Mouse (Mus musculus) lung, adult 2 months (tissue): ENCODE data around the gene Nrros.

Experiments used
- CTCF ChIP-seq: fragments of 200-500 bp; IDR thresholded peaks from 2 replicates; pipeline ENCODE4 v1.5.1; 2011; ENCODE audit warnings: mild to moderate bottlenecking, low read length, control low read depth; ENCODE audit not compliant: insufficient read depth
- POLR2A ChIP-seq: fragments of 200-500 bp; IDR thresholded peaks from 2 replicates; pipeline ENCODE4 v1.6.1; 2011; ENCODE audit warnings: low read depth, mild to moderate bottlenecking, control low read depth, low read length, borderline replicate concordance; ENCODE audit errors: extremely low read depth

DNA sequence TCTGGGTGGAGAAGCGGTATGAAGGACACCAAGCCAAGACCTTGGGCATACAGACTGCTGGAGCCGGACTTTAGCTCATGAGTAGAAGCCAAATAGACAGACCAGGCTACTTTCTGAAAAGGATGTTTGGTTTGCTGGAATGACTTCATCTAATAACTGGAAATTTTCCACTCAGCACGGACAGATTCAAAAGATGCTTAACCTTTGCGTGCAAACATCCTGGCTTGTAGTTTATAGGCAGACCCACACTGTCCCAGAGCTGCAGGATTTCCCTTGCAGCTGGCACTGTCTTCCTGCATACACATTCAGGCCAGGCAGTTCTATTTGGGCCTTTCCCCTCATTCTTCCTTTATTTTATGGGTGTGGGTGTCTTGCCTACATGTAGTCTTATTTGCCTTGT lies 38.3 kb downstream of the Nrros start:
- TF ChIP-seq CTCF (no peak), POLR2A (no peak)
